Mouse (Mus musculus) limb, embryonic 12.5 days (tissue): ENCODE measurements at regions not wholly inside any gene's neighbourhood (a gene's known extent, or its start where the extent isn't known, plus 50 kb on each side); places are given as distances from the start of the nearest gene placed in this dataset.
A peak's percentile ranks its signal among the peaks of the same experiment; 100 is the strongest.

Experiments used
- ATAC-seq: fragments of 200-750 bp; cut with Nextera tagmentation; 2 replicates; pipeline ENCODE4 v1.8.0; 2017; ENCODE audit warnings: low read depth, moderate TSS enrichment; ENCODE audit not compliant: insufficient number of reproducible peaks, insufficient read depth, low FRiP score, low TSS enrichment
- H3K27ac ChIP-seq: fragments of 300-500 bp; sonication (generic); 2 replicates; pipeline ENCODE4 v1.5.1; 2016; ENCODE audit warnings: mild to moderate bottlenecking, moderate library complexity
- H3K27me3 ChIP-seq: fragments of 300-500 bp; sonication (generic); 2 replicates; pipeline ENCODE4 v1.6.1; 2016; ENCODE audit warnings: mild to moderate bottlenecking, moderate library complexity
- H3K36me3 ChIP-seq: fragments of 300-500 bp; sonication (generic); 2 replicates; pipeline ENCODE4 v1.6.1; 2016; ENCODE audit warnings: mild to moderate bottlenecking, moderate library complexity
- H3K4me1 ChIP-seq: fragments of 300-500 bp; sonication (generic); replicated peaks from 2 replicates; pipeline ENCODE4 v1.6.1; 2016
- H3K4me2 ChIP-seq: fragments of 300-500 bp; sonication (generic); 2 replicates; pipeline ENCODE4 v1.6.1; 2016; ENCODE audit warnings: mild to moderate bottlenecking, moderate library complexity
- H3K4me3 ChIP-seq: fragments of 300-500 bp; sonication (generic); replicated peaks from 2 replicates; pipeline ENCODE4 v1.5.1; 2016; ENCODE audit warnings: mild to moderate bottlenecking
- H3K9ac ChIP-seq: fragments of 300-500 bp; sonication (generic); replicated peaks from 2 replicates; pipeline ENCODE4 v1.6.1; 2016; ENCODE audit warnings: mild to moderate bottlenecking, moderate library complexity
- H3K9me3 ChIP-seq: fragments of 300-500 bp; sonication (generic); 2 replicates; pipeline ENCODE4 v1.6.1; 2016; ENCODE audit warnings: mild to moderate bottlenecking, moderate library complexity
- WGBS: fragments of 180-500 bp; shearing (Covaris S2); methylation state at CpG from one replicate; pipeline ENCODE4 v1.1.7; 2016; 5-methylcytosine and 5-hydroxymethylcytosine counted together

- WGBS, result 67% methylated on average over 3 of the region's 3 CpGs
Observed at GRCm38 (mm10) chr1:138771307-138772011, 76.9 kb downstream of the Lhx9 start.

DNA sequence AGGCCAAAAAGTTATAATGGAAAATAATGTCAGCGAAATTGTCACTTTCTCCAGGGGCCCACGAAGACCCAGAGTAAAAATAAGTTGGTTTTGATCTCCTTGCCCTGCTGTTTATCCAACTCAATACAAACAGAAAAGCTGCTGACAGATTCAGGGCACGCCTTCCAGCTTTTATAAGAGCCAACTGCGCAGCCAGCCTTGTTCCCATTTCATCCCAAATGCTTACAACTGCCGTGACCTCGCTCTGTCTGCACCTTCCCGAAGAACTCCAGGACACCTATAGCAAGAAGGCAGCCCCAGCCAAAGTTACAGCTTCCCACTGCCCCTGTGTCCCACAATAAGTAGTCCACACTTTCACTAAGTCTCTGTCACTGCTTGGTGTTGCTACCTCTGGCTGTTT, 85.5 kb downstream of the Lhx9 start:
- Histone ChIP-seq H3K4me3 (no peak overlapping the region), H3K36me3 (no peaks in the 10 kb centered on the region), H3K27ac (peak overlapping the region; percentile 19; the same call in 1 of the 2 replicates), H3K27me3 (no peaks in the 10 kb centered on the region), H3K9ac (no peak overlapping the region), H3K9me3 (0 out of 2 replicates have a peak, but pooled peaks cover 3% of the 10 kb centered on the region), H3K4me2 (no peak overlapping the region), H3K4me1 (peaks cover 15% of the 10 kb centered on the region; the same call in 1 of the 2 replicates)
- 62% methylated on average over 7 of the region's 7 CpGs for WGBS
- no peak for ATAC-seq

More at GRCm38 (mm10) chr1:138771307-138772011, 76.9 kb downstream of the Lhx9 start:
- no peak overlapping the region for H3K4me2 ChIP-seq
- no peak for ATAC-seq
- 0 out of 2 replicates have a peak, but pooled peaks cover 5% of the 10 kb centered on the region for H3K4me1 ChIP-seq
- H3K9me3 ChIP-seq, result no peaks in the 10 kb centered on the region
- no peak overlapping the region for H3K9ac ChIP-seq
- H3K27ac ChIP-seq, result no peak overlapping the region
- H3K4me3 ChIP-seq, result no peak overlapping the region
- H3K27me3 ChIP-seq, result no peaks in the 10 kb centered on the region
- no peaks in the 10 kb centered on the region for H3K36me3 ChIP-seq

GRCm38 (mm10) chr1:138757777-138758176, 90.6 kb downstream of the Lhx9 start:
- H3K27me3 ChIP-seq, result no peaks in the 10 kb centered on the region
- H3K36me3 ChIP-seq, result no peaks in the 10 kb centered on the region
- ATAC-seq, result no peak

DNA sequence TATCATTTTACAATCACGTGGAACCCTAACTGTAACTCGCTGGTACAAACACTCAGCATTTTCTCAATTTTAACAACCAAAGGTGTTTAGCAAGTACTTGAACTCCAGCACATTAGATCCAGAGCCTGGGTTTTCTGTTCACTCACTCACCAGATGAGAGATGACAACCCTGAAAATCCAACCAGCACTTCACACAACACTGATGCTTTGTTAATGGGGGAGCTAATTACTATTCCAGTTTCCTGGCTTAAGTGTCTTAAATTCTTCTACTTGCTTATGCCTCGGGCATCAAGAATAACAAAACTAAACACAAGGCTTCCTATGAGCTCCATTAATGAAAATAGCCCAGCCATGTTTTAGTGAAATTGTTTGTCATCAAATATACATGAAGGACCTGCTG, 113.4 kb upstream of the Nek7 start:
- no peaks in the 10 kb centered on the region for H3K27me3 ChIP-seq
- no peaks in the 10 kb centered on the region for H3K36me3 ChIP-seq
- WGBS, result 41% methylated on average over 3 of the region's 3 CpGs
- H3K27ac ChIP-seq, result no peak overlapping the region
- H3K9ac ChIP-seq, result no peak overlapping the region
- no peaks in the 10 kb centered on the region; the same call in 1 of the 2 replicates for H3K4me1 ChIP-seq
- no peaks in the 10 kb centered on the region for H3K9me3 ChIP-seq
- ATAC-seq, result no peak
- H3K4me3 ChIP-seq, result no peak overlapping the region
- no peak overlapping the region for H3K4me2 ChIP-seq

More at GRCm38 (mm10) chr1:138757777-138758176, 90.6 kb downstream of the Lhx9 start:
- Histone ChIP-seq H3K9me3 (0 out of 2 replicates have a peak, but pooled peaks cover 3% of the 10 kb centered on the region), H3K4me1 (peaks cover 6% of the 10 kb centered on the region; the same call in 1 of the 2 replicates), H3K4me3 (no peak overlapping the region), H3K27ac (no peak overlapping the region), H3K9ac (no peak overlapping the region), H3K4me2 (no peak overlapping the region)

- no peak overlapping the region for H3K4me2 ChIP-seq
- no peaks in the 10 kb centered on the region; the same call in 1 of the 2 replicates for H3K4me1 ChIP-seq
- H3K9ac ChIP-seq, result no peak overlapping the region
- no peaks in the 10 kb centered on the region for H3K27me3 ChIP-seq
- H3K27ac ChIP-seq, result no peak overlapping the region
- 43% methylated on average over 12 of the region's 12 CpGs for WGBS
- H3K4me3 ChIP-seq, result no peak overlapping the region
- no peaks in the 10 kb centered on the region for H3K36me3 ChIP-seq
- no peaks in the 10 kb centered on the region for H3K9me3 ChIP-seq
- no peak for ATAC-seq
Observed at GRCm38 (mm10) chr1:138731008-138731407, 111.1 kb upstream of the Nek7 start.

DNA sequence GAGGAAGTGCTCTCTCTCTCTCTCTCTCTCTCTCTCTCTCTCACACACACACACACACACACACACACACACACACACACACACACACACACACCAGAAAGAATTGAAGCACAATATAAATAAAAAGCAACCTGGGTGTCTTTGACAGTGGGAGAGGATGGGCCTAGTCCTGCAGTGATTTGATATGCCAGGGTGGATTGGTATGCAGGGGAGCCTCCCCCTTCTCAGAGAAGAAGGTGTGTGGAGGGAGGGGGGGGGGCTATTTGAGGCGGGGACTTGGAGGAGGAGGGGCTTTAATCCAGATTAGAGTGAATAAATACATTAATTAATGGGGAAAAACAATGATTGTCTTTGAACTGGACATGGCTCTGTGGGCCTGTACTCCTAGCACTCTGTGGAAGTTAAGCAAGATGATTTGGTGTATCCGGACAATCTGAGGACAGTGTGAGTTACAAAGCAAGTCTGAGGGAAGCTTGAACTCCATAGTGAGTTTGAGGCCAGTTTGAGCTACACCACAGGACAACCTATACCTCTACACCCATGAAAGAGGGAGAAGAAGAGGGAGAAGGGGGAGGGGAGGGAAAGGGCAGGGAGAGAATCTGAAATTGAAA, 109.3 kb upstream of the Nek7 start:
- WGBS, result 55% methylated on average over 2 of the region's 2 CpGs
- no peak overlapping the region for H3K9ac ChIP-seq
- H3K27me3 ChIP-seq, result no peaks in the 10 kb centered on the region
- H3K4me1 ChIP-seq, result no peaks in the 10 kb centered on the region
- no peak overlapping the region for H3K4me2 ChIP-seq
- no peak for ATAC-seq
- H3K4me3 ChIP-seq, result no peak overlapping the region
- H3K9me3 ChIP-seq, result no peaks in the 10 kb centered on the region
- H3K27ac ChIP-seq, result no peak overlapping the region
- no peaks in the 10 kb centered on the region for H3K36me3 ChIP-seq

DNA sequence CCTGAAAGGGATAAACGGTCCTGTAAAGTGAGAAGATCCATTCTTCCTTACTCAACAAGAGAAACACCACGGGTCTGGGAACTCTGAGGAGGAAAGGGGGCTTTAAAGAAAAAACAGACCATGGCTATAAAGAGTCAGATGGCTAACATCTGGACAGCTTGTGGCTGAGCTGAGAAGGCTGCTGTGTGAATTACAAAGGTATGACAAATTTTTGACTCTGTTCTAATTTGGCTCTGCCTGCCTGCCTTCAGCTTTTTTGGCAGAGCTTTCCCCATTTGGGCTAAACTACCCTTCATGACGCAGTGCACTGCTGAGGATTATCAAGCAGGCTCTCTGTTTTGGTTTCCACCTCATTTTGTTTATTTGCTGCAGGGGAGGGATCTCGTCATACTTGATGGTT, 100.8 kb upstream of the Nek7 start:
- no peaks in the 10 kb centered on the region for H3K36me3 ChIP-seq
- H3K9ac ChIP-seq, result no peak overlapping the region
- no peak overlapping the region for H3K4me3 ChIP-seq
- peak overlapping the region; percentile 72 for H3K27ac ChIP-seq
- H3K4me2 ChIP-seq, result peak overlapping the region; percentile 37
- peak; percentile 79; the same call in 1 of the 2 replicates for ATAC-seq
- no peaks in the 10 kb centered on the region for H3K9me3 ChIP-seq
- H3K27me3 ChIP-seq, result no peaks in the 10 kb centered on the region
- 14% methylated on average over 4 of the region's 4 CpGs for WGBS
- H3K4me1 ChIP-seq, result peaks cover 20% of the 10 kb centered on the region

GRCm38 (mm10) chr1:138719297-138719696, 99.4 kb upstream of the Nek7 start:
- Histone ChIP-seq H3K36me3 (no peaks in the 10 kb centered on the region), H3K9me3 (no peaks in the 10 kb centered on the region), H3K4me3 (no peak overlapping the region), H3K27me3 (no peaks in the 10 kb centered on the region), H3K27ac (no peak overlapping the region), H3K4me1 (peaks cover 20% of the 10 kb centered on the region), H3K4me2 (no peak overlapping the region), H3K9ac (no peak overlapping the region)
- WGBS, result 23% methylated on average over 4 of the region's 4 CpGs
- no peak for ATAC-seq

- Histone ChIP-seq H3K9ac (no peak overlapping the region), H3K4me3 (no peak overlapping the region), H3K36me3 (no peaks in the 10 kb centered on the region), H3K9me3 (no peaks in the 10 kb centered on the region), H3K4me2 (no peak overlapping the region), H3K27me3 (no peaks in the 10 kb centered on the region), H3K27ac (no peak overlapping the region), H3K4me1 (peaks cover 20% of the 10 kb centered on the region)
- ATAC-seq, result no peak
- WGBS, result 79% methylated on average over 5 of the region's 5 CpGs
Observed at GRCm38 (mm10) chr1:138716991-138717390, 97.0 kb upstream of the Nek7 start.

- 71% methylated on average over 3 of the region's 3 CpGs for WGBS
- Histone ChIP-seq H3K9ac (no peak overlapping the region), H3K4me3 (no peak overlapping the region), H3K4me2 (no peak overlapping the region), H3K27me3 (no peaks in the 10 kb centered on the region), H3K27ac (no peak overlapping the region), H3K4me1 (peaks cover 6% of the 10 kb centered on the region), H3K9me3 (no peaks in the 10 kb centered on the region), H3K36me3 (no peaks in the 10 kb centered on the region)
- no peak for ATAC-seq
Observed at GRCm38 (mm10) chr1:138715162-138715561, 95.2 kb upstream of the Nek7 start.

DNA sequence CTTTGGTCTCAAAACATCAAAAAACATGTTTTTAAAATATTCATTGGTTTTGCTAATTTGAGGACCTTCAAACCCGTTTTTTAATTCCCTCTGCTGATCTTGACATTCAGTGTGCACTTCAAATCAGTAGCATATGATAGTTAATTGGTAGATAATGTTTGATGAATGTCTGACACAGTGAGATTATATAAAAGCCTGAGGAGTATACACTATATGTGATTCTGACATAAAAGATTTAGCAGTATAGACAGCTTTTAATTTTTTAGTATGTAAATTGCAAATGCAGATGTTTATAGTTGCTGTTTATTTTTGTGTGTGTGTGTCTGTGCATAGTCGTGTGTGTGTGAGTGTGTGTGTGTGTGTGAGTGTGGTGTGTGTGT, 89.3 kb upstream of the Nek7 start:
- Histone ChIP-seq H3K9me3 (no peaks in the 10 kb centered on the region), H3K4me1 (no peaks in the 10 kb centered on the region), H3K9ac (no peak overlapping the region), H3K27me3 (no peaks in the 10 kb centered on the region), H3K36me3 (no peaks in the 10 kb centered on the region), H3K27ac (no peak overlapping the region), H3K4me3 (no peak overlapping the region), H3K4me2 (no peak overlapping the region)
- ATAC-seq, result no peak
- 68% methylated on average over 2 of the region's 2 CpGs for WGBS
